Mouse (Mus musculus) bone marrow macrophage, adult 2 months (primary cell): Measurements from ENCODE around the gene Edrf1.

ENCODE experiments used
- CTCF ChIP-seq: IDR thresholded peaks from 2 replicates; pipeline ENCODE4 v1.5.1; 2012; ENCODE audit warnings: low read depth, mild to moderate bottlenecking, low read length, moderate library complexity
- POLR2A ChIP-seq: IDR thresholded peaks from 2 replicates; pipeline ENCODE4 v1.6.1; 2012; ENCODE audit warnings: mild to moderate bottlenecking, low read depth, low read length, borderline replicate concordance

DNA sequence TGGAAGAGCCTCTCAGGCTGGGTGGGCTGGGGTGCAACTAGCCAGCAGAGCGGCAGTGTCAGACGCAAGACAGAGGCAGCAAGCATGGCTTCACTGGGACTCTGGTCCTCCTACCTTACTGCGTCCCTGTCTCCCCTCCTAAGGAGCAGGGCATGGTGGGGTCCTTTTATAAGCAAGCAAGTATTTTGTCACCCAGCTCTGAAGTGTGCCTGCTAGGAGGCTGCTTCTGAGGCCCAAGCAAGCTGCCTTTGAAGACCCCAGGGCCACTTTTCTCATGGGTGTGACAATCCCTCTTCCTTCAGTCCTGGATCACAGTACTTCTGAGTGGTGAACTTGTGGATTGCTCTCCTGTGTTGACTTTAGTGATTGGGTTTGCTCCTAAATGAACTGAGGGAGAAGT, 42.6 kb downstream of the Edrf1 start, which contains the start of gene Mmp21:
- TF ChIP-seq POLR2A (no peak), CTCF (no peak)
